Mouse (Mus musculus): ENCODE data around the gene Megf8.

The Megf8 gene

DNA sequence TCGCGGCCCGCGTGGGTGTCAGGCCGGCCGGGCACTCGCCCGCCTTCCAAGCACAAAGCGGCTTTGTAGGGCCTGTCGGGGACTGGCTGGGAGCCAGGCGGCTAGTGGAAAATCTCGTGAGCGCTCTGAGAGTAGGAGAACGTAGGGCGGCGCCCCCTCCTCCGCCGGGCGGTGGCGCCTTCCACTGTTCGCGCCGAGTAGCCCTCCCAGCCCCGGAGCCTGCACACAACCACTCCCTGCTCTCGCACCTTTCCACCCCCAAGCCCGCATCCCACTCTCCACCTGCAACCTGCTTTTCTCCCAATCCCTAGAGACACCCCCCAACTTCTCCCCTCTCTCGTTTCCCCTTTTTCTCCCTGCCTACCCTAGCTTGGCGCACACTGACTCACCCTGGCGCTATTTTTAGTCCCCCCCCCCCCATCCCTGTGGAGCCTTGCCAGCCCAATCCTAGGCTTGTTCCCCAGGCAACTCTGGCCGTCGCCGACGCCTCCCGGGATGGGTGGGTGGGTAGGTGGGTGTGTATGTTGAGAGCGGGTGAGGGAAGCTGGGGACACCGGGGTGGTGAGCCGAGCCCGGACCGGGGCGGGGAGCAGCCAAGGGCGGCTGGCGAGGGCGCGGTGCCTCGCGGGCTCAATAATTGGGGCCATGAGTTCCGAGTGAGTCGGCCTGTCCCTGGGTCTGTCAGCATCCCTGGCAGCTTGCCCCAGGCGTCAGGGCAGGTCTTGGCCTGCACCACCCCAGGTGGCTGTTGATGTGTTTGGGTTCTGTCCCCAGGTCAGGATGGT, 37.7 kb upstream of the Megf8 start:
- DNase-seq (ENCODE audit: low spot score), result peak; percentile 95

DNA sequence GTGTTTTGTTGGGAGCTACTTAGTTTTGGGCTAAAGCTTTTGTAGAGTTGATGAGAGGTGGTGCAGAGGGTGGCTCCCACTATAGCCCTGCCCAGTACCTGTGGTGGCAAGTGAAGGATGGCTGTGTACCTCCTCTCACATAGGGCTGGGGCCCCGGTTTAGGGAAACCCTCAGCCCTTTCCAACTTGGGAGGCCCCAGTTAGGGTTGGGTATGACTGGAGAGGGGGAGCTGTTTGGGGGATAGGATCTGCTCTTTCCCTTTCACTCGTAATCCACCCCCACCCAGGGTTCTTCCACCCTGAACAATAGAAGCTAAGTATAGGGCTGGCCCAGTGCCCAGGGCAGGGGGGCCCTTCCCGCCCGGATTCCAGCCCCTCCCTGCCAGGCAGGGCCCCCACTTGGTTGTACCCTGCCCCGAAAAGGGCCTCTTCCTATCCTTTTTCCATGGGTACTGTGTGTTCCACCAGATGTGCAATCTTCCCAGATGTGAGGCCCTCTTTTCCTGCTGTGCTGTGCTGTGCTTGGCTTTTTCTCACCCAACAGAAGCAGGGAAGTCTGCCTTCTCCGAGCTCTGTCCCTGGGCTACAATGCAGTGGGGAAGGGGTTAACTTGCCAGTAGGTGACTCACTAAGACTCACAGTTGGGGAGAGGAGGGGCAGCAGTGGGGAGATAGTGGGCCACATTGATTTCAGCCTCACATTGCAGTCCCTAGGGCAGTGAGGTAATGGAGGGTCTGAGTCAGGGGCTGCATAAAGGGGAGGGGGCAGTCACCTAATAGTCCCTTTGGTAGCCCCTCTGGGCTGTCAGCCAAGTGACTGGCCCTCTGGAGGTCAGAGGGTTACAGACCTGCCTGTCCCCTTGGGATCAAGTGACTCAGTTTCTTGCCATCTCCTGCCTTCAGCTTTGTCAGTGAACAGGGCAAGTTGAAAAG, 36.8 kb upstream of the Megf8 start:
- DNase-seq (ENCODE audit: low spot score), result peak; percentile 63

DNA sequence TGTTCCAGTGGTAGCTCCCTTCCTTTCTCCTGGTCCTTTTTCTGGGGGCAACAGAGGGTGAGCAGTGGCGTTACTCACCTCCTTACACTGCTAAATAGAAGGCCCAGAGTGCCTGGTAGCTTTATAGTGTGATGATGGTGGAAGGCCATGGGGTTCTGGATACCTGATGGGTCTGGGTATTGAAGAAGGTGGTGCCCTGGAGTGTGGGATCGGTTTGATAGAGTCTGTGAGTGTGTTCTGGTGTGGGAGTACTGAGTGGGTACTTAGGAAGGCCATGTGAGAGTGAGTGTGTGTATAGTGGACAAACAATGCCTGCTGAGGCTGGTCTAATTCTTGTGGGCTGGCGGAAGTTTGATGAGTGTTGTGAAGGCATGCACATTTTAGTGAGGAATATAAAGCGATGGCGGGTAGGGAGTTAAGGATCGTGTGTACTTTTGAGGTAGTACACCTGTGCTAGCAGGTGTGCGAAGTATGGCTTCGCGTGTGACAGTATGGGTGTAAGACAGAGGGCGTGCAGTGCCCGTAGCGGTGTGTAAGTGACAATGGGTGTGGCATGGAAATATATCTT, 35.7 kb upstream of the Megf8 start:
- peak; percentile 25 for DNase-seq (ENCODE audit: low spot score)

DNA sequence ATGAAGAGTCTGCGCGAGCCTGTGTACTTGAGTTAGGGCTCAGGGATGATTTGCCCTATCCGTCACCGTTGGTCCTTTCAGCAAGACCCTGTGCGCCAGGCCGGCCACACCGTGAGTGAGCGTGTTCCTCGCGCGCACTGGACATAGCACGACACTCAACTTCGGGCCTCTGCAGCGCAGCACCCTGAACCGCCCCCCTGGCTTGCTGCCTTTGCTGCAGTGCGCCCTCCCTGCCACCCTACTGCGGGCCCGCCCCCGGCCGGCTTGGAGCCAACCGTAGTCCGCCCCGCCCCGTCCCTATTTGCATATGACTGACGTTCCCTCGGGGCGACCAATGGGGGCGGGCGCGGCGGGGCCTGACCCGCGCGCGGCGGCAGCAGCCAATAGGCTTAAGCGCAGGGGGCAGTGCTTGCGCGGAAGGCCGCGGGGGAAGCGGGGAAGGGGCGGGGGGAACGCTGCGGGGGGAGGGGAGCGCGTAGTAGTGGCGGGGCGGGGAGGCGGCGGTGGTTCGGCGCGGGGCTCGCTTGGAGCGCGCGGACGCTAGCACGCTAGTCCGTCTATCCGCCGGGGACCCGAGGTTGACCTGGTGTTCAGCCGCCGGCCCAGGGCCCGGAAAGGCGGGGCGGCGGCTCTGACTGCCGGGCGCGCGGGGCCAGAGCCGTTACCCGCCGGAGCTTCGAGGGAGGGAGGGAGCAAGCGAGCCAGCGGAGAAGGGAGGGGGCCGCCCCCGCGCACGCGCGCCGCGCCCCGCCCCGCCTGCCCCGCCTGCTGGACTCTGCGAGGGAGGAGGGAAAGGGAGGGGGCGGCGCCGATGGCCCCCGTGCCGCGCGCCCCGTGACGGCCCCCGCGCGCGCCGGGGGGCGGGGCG, 35.0 kb upstream of the Megf8 start:
- DNase-seq (ENCODE audit: low spot score), result peak; percentile 97

DNA sequence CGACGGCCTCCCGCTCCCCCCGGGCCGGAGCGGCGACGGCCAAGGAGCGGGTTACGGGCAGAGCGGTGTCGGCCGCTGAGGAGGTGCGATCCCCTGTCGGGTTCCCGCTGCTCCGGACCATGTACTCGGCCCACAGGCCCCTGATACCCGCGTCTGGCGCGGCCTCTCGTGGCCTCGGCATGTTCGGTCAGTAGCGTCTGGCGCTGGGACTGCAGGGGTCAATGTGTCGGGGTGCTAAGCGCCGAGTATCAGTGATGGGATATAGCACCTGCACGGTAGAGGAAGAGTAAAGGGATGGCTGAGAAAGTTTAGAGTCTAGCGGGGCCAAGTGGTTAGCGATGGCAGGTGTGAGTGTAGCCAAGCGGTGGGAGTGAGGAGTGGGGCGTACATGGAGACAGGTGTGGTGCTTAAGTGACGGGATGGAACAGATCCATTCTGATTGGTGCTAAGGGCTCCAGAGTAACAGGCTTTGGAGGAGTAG, 34.2 kb upstream of the Megf8 start:
- peak; percentile 63 for DNase-seq (ENCODE audit: low spot score)

DNA sequence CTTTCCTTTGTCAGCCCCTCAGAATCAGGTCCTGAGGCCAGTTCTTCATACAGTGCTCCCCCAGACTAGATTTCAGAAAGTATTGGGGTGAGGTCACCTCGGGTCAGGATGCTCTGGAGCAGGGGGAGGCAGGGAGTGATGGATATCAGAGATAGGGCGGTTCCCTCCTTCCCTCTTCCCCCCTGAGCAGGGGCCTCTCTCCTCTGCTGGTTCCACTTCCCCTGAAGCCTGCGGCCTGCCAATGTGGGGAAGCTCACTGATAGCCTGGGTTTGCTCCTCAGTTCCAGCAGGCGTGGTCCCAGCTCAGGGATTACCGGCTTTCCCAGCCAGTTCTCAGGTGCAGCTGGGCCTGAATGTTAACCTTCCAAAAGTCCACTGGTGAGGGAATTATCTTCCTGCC, 33.3 kb upstream of the Megf8 start:
- DNase-seq (ENCODE audit: low spot score), result no peak

DNA sequence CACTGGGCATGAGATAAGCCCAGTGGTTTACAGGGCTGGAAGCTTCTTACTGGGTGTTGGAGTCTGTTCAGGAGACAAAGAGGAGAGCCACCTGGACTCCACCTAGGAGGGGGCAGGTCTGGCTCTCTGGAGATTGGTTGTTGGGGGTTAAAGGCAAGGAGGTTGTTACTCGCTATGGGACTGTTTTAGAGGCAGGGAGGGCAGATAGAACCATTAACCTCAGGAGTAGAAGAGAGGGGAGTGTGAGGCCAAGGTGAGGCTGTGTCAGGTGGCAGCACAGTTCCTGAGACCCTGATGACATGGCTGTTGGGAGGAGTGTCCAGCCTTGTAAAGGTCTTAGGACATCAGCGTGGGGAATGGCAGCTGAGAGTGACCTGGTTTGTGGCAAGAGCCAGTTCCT, 32.8 kb upstream of the Megf8 start:
- no peak for DNase-seq (ENCODE audit: low spot score)

DNA sequence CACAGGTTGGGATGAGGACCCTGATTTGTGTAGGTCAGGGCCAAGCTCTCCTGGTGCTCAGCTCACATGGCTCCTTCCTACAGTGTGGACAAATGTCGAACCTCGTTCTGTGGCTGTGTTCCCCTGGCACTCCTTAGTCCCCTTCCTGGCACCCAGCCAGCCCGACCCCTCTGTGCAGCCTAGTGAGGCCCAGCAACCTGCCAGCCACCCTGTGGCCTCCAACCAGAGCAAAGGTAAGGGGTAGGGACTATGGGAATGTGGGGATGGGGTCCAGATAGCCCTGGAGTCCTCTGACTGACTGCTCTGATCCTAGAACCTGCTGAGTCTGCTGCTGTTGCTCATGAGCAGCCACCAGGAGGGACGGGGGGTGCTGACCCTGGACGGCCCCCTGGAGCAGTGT, 32.2 kb upstream of the Megf8 start:
- no peak for DNase-seq (ENCODE audit: low spot score)

DNA sequence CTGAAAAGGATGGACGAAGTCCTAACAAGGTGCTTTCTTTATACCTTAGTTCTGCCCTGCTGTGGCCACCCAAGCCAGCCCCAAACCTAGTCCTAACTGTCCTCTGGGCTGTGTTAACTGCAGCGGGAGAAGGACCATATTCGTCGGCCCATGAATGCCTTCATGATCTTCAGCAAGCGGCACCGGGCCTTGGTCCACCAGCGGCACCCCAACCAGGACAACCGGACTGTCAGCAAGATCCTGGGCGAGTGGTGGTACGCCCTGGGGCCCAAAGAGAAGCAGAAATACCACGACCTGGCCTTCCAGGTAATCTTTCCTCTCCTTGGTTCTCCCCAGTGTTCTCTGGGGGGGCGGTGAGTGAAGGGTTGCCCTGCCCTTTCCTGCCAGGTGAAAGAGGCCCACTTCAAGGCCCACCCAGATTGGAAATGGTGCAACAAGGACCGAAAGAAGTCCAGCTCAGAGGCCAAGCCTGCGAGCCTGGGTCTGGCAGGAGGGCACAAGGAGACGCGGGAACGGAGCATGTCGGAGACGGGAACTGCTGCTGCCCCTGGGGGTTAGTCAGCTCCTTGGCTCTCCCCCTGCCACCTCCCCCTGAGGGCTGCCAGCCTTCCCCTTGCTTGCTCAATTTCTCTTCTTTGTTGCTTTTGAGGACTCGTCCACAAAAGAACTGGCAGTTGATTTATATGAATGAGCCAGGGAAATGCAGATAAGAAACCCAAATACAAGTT, 31.3 kb upstream of the Megf8 start:
- no peak for DNase-seq (ENCODE audit: low spot score)

DNA sequence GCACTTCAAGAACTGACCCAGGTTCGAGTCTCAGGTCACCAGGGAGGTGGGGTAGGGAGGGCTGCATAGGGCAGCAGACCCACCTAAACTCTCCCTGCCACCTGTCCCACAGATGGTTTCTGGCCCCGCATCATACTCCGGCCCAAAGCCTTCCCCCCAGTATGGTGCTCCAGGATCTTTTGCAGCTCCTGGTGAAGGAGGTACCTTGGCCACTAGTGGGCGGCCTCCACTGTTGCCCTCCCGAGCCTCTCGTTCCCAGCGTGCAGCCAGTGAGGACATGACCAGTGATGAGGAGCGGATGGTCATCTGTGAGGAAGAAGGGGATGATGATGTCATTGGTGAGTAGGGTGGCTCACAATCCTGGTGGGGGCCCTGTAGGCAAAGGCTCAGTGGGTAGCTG, 30.0 kb upstream of the Megf8 start:
- no peak for DNase-seq (ENCODE audit: low spot score)

DNA sequence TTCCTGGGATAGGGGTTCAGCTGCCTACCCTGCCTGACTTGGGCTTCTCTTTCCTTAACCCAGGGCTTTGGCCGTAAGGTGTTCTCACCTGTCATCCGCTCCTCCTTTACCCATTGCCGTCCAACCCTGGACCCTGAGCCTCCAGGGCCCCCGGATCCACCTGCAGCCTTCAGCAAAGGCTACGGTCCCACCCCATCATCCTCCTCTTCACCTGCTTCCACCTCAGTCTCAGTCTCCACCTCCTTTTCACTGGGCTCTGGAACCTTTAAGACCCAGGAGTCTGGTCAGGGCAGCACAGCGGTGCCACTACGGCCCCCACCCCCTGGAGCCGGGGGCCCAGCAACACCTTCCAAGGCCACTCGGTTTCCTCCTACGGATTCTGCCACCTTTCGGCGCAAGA, 29.0 kb upstream of the Megf8 start:
- no peak for DNase-seq (ENCODE audit: low spot score)

DNA sequence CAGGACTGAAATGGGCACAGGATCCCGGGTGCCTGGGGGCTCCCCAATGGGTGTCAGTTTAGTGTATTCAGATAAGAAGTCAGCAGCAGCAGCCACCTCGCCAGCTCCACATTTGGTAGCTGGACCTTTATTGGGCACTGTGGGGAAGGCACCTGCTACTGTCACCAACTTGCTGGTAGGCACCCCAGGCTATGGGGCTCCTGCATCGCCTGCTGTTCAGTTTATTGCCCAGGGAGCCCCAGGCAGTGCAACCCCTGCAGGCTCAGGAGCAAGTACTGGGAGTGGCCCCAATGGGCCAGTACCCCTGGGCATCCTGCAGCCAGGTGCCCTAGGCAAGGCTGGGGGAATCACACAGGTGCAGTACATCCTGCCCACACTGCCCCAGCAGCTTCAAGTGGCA, 28.2 kb upstream of the Megf8 start:
- DNase-seq (ENCODE audit: low spot score), result no peak

DNA sequence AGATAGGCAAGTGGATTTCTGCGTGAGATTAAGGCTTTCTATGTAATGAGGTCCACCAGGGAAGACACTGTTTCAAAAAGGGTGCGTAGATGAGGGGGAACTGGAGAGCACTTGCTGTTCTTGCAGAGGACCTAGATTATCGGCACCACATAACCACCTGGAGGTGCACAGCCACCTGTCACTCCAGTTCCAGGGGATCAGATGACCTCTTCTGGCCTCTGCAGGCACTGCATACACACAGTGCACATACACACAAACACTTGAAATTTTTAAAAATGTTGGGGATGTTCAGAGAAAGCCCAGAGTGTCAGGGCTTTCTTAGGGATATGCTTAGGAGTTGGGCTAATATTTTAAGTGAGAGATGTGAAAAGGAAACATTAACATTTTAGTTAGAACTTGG, 27.0 kb upstream of the Megf8 start:
- DNase-seq (ENCODE audit: low spot score), result no peak

DNA sequence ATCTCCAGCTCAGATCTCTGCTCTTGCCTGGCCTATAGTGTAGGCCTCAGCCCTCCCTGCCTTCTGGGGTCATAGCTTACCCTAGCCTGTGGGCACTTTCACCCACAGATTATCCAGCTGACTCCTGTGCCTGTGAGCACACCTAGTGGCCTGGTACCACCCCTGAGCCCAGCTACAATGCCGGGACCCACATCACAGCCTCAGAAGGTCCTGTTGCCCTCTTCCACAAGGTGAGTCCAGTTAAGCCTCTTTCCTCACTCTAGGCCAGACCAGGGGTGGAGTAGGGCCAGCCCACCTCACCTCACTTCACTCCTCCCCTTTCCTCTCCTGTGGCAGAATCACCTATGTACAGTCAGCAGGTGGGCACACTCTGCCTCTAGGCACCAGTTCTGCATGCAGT, 26.5 kb upstream of the Megf8 start:
- no peak for DNase-seq (ENCODE audit: low spot score)

DNA sequence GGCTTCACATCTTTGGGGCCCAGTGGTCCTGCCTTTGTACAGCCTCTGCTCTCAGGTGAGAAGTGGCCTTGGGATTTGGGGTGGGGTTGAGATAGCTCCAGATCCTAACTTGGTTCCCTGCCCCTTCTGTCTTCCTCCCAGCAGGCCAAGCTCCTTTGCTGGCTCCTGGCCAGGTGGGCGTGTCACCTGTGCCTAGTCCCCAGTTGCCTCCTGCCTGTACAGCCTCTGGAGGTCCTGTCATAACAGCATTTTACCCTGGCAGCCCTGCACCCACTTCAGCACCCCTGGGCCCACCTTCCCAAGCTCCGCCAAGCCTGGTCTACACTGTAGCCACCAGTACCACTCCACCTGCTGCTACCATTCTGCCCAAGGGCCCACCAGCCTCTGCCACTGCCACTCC, 26.1 kb upstream of the Megf8 start:
- DNase-seq (ENCODE audit: low spot score), result no peak

DNA sequence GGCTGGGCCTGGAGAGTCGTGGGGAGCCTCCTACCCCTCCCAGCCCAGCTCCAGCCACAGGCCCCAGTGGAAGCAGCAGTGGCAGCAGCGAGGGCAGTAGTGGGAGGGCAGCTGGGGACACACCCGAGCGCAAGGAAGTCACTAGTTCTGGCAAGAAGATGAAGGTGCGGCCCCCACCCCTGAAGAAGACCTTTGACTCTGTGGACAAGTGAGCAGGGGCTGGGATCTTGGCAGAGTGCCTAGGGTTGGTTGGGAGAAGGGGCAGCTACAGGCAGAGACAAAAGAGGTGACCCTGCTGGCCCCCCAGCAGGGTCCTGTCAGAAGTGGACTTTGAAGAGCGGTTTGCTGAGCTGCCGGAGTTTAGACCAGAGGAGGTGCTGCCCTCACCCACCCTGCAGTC, 24.9 kb upstream of the Megf8 start:
- DNase-seq (ENCODE audit: low spot score), result no peak

DNA sequence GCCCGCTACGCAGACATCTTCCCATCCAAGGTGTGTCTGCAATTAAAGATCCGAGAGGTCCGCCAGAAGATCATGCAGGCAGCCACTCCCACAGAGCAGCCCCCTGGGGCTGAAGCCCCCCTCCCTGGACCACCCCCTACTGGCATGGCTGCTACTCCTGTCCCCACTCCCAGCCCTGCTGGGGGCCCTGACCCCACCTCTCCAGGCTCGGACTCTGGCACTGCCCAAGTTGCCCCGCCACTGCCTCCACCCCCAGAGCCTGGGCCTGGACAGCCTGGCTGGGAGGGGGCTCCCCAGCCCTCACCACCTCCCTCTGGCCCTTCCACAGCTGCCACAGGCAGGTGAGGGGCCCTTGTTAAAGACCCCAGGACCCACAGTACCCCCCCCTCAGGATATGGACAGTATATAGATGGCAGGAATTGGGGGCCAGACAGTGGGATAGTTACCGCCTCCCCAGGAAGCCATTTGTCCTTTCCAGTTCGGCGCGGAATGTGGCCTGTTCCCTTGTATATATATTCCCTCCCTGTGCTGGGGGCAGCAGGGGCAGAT, 23.7 kb upstream of the Megf8 start:
- DNase-seq (ENCODE audit: low spot score), result no peak

DNA sequence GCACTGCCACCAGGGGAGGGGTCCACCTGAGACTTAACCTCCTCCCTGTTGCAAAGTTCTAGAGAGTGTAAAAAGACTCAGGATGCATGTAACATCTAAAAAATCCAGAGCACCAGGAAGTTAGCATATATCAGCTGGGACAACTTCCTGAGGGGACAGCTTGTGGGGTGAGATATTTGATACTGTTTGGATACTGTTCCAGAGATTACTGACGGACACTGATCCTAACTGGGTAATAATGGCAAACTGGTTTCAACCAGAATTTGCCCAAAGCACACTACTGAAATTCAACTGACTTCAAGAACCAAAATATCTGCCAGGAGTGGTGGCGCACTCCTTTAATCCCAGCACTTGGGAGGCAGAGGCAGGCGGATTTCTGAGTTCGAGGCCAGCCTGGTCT, 22.5 kb upstream of the Megf8 start:
- no peak for DNase-seq (ENCODE audit: low spot score)

DNA sequence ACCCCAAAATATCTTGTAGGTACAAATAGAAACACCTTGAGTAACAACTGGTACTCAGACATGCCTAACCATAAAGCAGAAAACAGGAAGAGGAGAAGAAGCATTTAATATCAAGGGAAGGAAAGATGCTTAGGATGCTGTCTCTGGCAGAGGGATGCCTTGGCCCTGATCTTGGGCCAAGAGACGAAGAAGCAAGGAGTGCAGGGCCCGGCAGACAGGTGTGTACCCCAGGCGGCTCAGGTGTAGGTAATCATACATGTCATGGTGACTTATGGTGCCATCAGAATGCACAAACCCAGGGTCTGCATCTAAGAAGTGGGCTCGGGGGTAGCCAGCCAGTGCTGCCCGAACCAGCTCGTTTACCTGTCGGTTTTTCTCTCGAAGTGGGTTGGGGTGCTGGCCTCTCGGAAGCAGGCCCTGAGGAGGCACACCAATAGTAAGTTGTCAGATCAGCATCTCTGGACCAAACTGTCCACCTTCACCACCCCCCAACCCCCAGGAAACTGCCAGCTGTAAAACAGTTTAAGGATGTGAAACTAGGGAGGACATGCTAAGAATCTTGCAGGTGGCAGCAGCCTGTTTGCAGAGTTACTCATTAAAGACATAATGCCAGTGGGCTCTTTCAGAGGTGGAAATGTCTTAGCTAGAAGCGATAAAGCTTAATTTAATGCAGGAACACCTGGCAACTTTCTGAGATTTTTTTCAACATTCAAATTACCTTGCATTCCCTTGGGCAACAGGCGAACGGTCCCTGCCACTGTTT, 21.8 kb upstream of the Megf8 start:
- DNase-seq (ENCODE audit: low spot score), result no peak

DNA sequence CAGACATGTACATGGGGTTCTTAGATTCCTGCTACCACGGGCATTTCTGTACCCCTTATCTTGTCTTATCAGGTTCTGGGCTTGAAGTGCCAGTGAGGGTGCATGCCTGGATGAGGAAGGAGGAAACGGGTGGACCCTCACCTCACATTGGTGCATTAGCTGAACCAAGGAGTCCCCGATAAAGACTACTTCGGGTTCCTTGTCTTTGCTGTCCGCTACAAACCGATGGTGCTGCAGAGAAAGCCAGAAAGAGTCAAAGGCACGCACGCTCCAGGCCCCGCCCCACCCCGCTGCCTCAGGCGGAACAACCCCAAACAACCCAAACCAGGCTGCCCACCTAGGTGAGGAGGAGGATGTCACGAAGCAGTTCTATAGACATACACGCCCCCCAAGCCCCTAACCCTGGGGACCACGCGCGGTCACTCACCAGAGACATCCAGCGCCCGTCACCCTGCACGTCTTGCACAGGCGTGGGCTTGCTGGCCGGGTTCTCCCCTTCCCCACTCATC, 20.0 kb upstream of the Megf8 start:
- no peak for DNase-seq (ENCODE audit: low spot score)

All from layer of hippocampus, adult 11-12 months (tissue).